Mouse (Mus musculus): ENCODE results near the gene Cped1. TPM values are rescaled to one million over a fixed set of nuclear protein-coding genes. Genes with fewer than 3 reads are reported as not detected.
"Not testable (repeated sequence)": the region's sequence is repeated elsewhere in the genome, so short reads cannot be mapped to it uniquely, and the experiment has no call there.

Cped1 gene
- total and polyA plus RNA-seq, 2 experiments from 2014 or later, result 3.6 to 13.2 TPM

GRCm38 (mm10) chr6:22233517-22233916 is 247.8 kb downstream of the Cped1 start:
- H3K9ac ChIP-seq (replicated peaks; ENCODE audit: low read depth, low read length), result no peak overlapping the region
- H3K9me3 ChIP-seq (replicated peaks; ENCODE audit: control insufficient read depth, low read length), result no peaks in the 10 kb centered on the region
- H3K27me3 ChIP-seq (ENCODE audit: control insufficient read depth, insufficient read depth, low read length), result no peaks in the 10 kb centered on the region
- ATAC-seq (ENCODE audit: insufficient read depth, low read depth) (no peak), DNase-seq (ENCODE audit: low spot score) (no peak)
- H3K36me3 ChIP-seq (replicated peaks; ENCODE audit: control insufficient read depth, insufficient read depth, low read length), result no peaks in the 10 kb centered on the region
- no peak overlapping the region for H3K4me3 ChIP-seq (ENCODE audit: low read depth, low read length)
- H3K4me1 ChIP-seq (ENCODE audit: control insufficient read depth, insufficient read depth), result no peaks in the 10 kb centered on the region
- H3K27ac ChIP-seq (ENCODE audit: low read depth), result no peak overlapping the region
- no peak for TF ChIP-seq CTCF (IDR thresholded peaks at IDR 0.05; ENCODE audit: low read depth)
- TF ChIP-seq EP300 (IDR thresholded peaks at IDR 0.05; ENCODE audit: low read depth), result no peak
- WGBS, result 71% methylated on average over 6 of the region's 6 CpGs
- H3K4me2 ChIP-seq (ENCODE audit: low read depth, low read length), result no peak overlapping the region

- H3K4me3 ChIP-seq (ENCODE audit: low read depth, low read length), result no peak overlapping the region
- TF ChIP-seq EP300 (IDR thresholded peaks at IDR 0.05; ENCODE audit: low read depth), result no peak
- TF ChIP-seq CTCF (IDR thresholded peaks at IDR 0.05; ENCODE audit: low read depth), result no peak
- no peaks in the 10 kb centered on the region for H3K27me3 ChIP-seq (ENCODE audit: control insufficient read depth, insufficient read depth, low read length)
- no peak overlapping the region for H3K27ac ChIP-seq (ENCODE audit: low read depth)
- no peak overlapping the region for H3K4me2 ChIP-seq (ENCODE audit: low read depth, low read length)
- H3K9ac ChIP-seq (replicated peaks; ENCODE audit: low read depth, low read length), result no peak overlapping the region
- no peak for DNase-seq (ENCODE audit: low spot score)
- no peaks in the 10 kb centered on the region for H3K36me3 ChIP-seq (replicated peaks; ENCODE audit: control insufficient read depth, insufficient read depth, low read length)
- WGBS, result 75% methylated on average over 6 of the region's 6 CpGs
- no peak for ATAC-seq (ENCODE audit: insufficient read depth, low read depth)
- H3K9me3 ChIP-seq (replicated peaks; ENCODE audit: control insufficient read depth, low read length), result no peaks in the 10 kb centered on the region
- H3K4me1 ChIP-seq (ENCODE audit: control insufficient read depth, insufficient read depth), result no peaks in the 10 kb centered on the region
These were observed 249.4 kb downstream of the Cped1 start for GRCm38 (mm10) chr6:22235133-22235532.

- Histone ChIP-seq H3K4me3 (ENCODE audit: low read depth, low read length) (no peak overlapping the region), H3K27ac (ENCODE audit: low read depth) (no peak overlapping the region), H3K27me3 (ENCODE audit: control insufficient read depth, insufficient read depth, low read length) (no peaks in the 10 kb centered on the region), H3K9ac (replicated peaks; ENCODE audit: low read depth, low read length) (no peak overlapping the region), H3K36me3 (replicated peaks; ENCODE audit: control insufficient read depth, insufficient read depth, low read length) (no peaks in the 10 kb centered on the region), H3K4me2 (ENCODE audit: low read depth, low read length) (no peak overlapping the region), H3K4me1 (ENCODE audit: control insufficient read depth, insufficient read depth) (no peaks in the 10 kb centered on the region), H3K9me3 (replicated peaks; ENCODE audit: control insufficient read depth, low read length) (no peaks in the 10 kb centered on the region)
- TF ChIP-seq CTCF (IDR thresholded peaks at IDR 0.05; ENCODE audit: low read depth) (no peak), EP300 (IDR thresholded peaks at IDR 0.05; ENCODE audit: low read depth) (no peak)
- DNase-seq (ENCODE audit: low spot score), result no peak
- no peak for ATAC-seq (ENCODE audit: insufficient read depth, low read depth)
- 61% methylated on average over 8 of the region's 8 CpGs for WGBS
These were observed 257.6 kb downstream of the Cped1 start for GRCm38 (mm10) chr6:22243321-22243720.

- Histone ChIP-seq H3K9ac (replicated peaks; ENCODE audit: low read depth, low read length) (no peak overlapping the region), H3K9me3 (replicated peaks; ENCODE audit: control insufficient read depth, low read length) (no peaks in the 10 kb centered on the region), H3K36me3 (replicated peaks; ENCODE audit: control insufficient read depth, insufficient read depth, low read length) (no peaks in the 10 kb centered on the region), H3K4me2 (ENCODE audit: low read depth, low read length) (no peak overlapping the region), H3K4me1 (ENCODE audit: control insufficient read depth, insufficient read depth) (no peaks in the 10 kb centered on the region), H3K27ac (ENCODE audit: low read depth) (no peak overlapping the region), H3K4me3 (ENCODE audit: low read depth, low read length) (no peak overlapping the region), H3K27me3 (ENCODE audit: control insufficient read depth, insufficient read depth, low read length) (no peaks in the 10 kb centered on the region)
- ATAC-seq (ENCODE audit: insufficient read depth, low read depth), result no peak
- WGBS, result 85% methylated on average over 2 of the region's 2 CpGs
- no peak for DNase-seq (ENCODE audit: low spot score)
- no peak for TF ChIP-seq EP300 (IDR thresholded peaks at IDR 0.05; ENCODE audit: low read depth)
- TF ChIP-seq CTCF (IDR thresholded peaks at IDR 0.05; ENCODE audit: low read depth), result no peak
These were observed 261.0 kb downstream of the Cped1 start for GRCm38 (mm10) chr6:22246696-22247095.

- H3K4me2 ChIP-seq (ENCODE audit: low read depth, low read length), result no peak overlapping the region
- H3K27ac ChIP-seq (ENCODE audit: low read depth), result no peak overlapping the region
- ATAC-seq (ENCODE audit: insufficient read depth, low read depth), result 0 out of 2 replicates have a peak, but pooled peaks have one; percentile 36
- no peak overlapping the region for H3K9ac ChIP-seq (replicated peaks; ENCODE audit: low read depth, low read length)
- whole genome bisulfite sequencing, result 29% methylated on average over 4 of the region's 4 CpGs
- no peak overlapping the region for H3K4me3 ChIP-seq (ENCODE audit: low read depth, low read length)
- no peaks in the 10 kb centered on the region for H3K9me3 ChIP-seq (replicated peaks; ENCODE audit: control insufficient read depth, low read length)
- H3K36me3 ChIP-seq (replicated peaks; ENCODE audit: control insufficient read depth, insufficient read depth, low read length), result no peaks in the 10 kb centered on the region
- DNase-seq (ENCODE audit: low spot score), result peak; percentile 35
- H3K27me3 ChIP-seq (ENCODE audit: control insufficient read depth, insufficient read depth, low read length), result no peaks in the 10 kb centered on the region
- peaks cover 4% of the 10 kb centered on the region; the same call in 1 of the 2 replicates for H3K4me1 ChIP-seq (ENCODE audit: control insufficient read depth, insufficient read depth)
- no peak for TF ChIP-seq EP300 (IDR thresholded peaks at IDR 0.05; ENCODE audit: low read depth)
- TF ChIP-seq CTCF (IDR thresholded peaks at IDR 0.05; ENCODE audit: low read depth), result no peak
These were observed 273.1 kb downstream of the Cped1 start for GRCm38 (mm10) chr6:22258784-22259183.

GRCm38 (mm10) chr6:22262519-22262918 is 276.8 kb downstream of the Cped1 start:
- no peak overlapping the region for H3K27ac ChIP-seq (ENCODE audit: low read depth)
- H3K4me2 ChIP-seq (ENCODE audit: low read depth, low read length), result no peak overlapping the region
- H3K9ac ChIP-seq (replicated peaks; ENCODE audit: low read depth, low read length), result no peak overlapping the region
- H3K36me3 ChIP-seq (replicated peaks; ENCODE audit: control insufficient read depth, insufficient read depth, low read length), result no peaks in the 10 kb centered on the region
- no peak for TF ChIP-seq EP300 (IDR thresholded peaks at IDR 0.05; ENCODE audit: low read depth)
- TF ChIP-seq CTCF (IDR thresholded peaks at IDR 0.05; ENCODE audit: low read depth), result no peak
- DNase-seq (ENCODE audit: low spot score) (no peak), ATAC-seq (ENCODE audit: insufficient read depth, low read depth) (no peak)
- no peak overlapping the region for H3K4me3 ChIP-seq (ENCODE audit: low read depth, low read length)
- no peaks in the 10 kb centered on the region for H3K27me3 ChIP-seq (ENCODE audit: control insufficient read depth, insufficient read depth, low read length)
- no peaks in the 10 kb centered on the region for H3K9me3 ChIP-seq (replicated peaks; ENCODE audit: control insufficient read depth, low read length)
- 58% methylated on average over 4 of the region's 4 CpGs for WGBS
- H3K4me1 ChIP-seq (ENCODE audit: control insufficient read depth, insufficient read depth), result peaks cover 4% of the 10 kb centered on the region; the same call in 1 of the 2 replicates

- WGBS, result 78% methylated on average over 8 of the region's 8 CpGs
- not testable (repeated sequence) for DNase-seq (ENCODE audit: low spot score)
These were observed 278.4 kb downstream of the Cped1 start for GRCm38 (mm10) chr6:22264094-22264493.

More at GRCm38 (mm10) chr6:22264094-22264493, 278.4 kb downstream of the Cped1 start:
- H3K36me3 ChIP-seq (replicated peaks; ENCODE audit: control insufficient read depth, insufficient read depth, low read length); H3K9ac ChIP-seq (replicated peaks; ENCODE audit: low read depth, low read length); H3K27me3 ChIP-seq (ENCODE audit: control insufficient read depth, insufficient read depth, low read length); H3K27ac ChIP-seq (ENCODE audit: low read depth); H3K4me3 ChIP-seq (ENCODE audit: low read depth, low read length); H3K4me2 ChIP-seq (ENCODE audit: low read depth, low read length); H3K9me3 ChIP-seq (replicated peaks; ENCODE audit: control insufficient read depth, low read length); H3K4me1 ChIP-seq (ENCODE audit: control insufficient read depth, insufficient read depth); ATAC-seq (ENCODE audit: insufficient read depth, low read depth): not testable (repeated sequence)
